Mouse (Mus musculus): ENCODE results near the gene Cfap61.

Gene Cfap61

GRCm38 (mm10) chr2:146089157-146089692 lies 154.6 kb downstream of the Cfap61 start:
- DNase-seq = no peak

DNA sequence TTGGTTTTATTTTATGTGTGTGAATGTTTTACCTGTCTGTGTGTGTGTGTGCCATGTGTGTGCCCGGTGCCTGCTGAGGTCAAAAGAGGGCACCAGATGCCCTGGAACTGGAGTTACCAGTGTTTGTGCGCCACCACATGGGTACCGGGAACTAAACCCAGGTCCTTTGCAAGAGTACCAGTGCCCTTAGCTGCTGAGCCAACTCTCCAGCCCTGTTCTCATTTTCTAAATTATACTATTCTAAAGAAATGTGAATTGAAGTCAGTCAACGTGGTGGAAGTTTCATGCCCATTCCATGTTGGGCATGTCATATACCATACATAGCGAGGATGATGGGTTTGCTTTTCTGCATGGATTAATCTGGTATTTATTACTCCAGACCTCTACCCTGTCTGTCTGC lies 162.9 kb downstream of the Cfap61 start:
- DNase-seq = no peak

- no peak for DNase-seq
Measured at GRCm38 (mm10) chr2:146098853-146099717, 164.5 kb downstream of the Cfap61 start.

DNA sequence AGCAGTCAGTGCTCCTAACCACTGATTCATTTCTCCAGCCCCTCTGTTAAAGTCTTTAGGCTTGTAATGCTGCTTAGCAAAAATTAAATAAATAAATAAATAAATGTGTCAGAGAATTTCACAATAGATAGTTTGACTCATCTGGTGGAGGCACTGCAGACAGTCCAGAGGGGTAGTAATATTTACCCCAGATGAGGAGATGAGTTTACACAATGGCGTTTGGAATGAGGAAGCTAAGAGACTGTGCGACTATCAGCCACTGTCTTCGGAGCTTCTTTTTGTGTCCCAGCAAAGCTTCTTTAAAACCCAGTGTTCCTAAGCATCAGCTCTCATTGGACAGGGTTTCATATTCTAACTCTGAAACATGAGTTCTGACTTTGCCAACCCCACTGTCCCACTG lies 165.3 kb downstream of the Cfap61 start:
- no peak for DNase-seq

- DNase-seq = no peak
Measured at GRCm38 (mm10) chr2:146100489-146101060, 166.0 kb downstream of the Cfap61 start.

DNA sequence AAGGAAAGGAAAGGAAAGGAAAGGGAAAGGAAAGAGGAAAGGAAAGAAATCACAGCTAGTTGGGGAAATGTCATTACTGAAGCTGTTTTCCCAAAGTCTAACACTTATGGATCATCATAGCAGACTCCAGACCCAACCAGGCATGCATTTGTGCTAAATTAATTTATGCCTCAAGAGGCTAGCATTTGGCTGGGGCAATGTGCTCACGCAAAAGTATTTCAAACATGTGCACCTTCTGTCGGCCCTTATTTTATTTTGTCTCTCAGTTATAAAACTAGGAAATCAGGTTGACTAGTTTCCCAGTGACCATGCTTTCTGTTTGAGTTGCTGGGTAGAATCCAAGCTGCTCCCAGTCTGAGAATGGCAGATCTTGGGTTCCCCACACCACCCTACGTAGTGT lies 168.0 kb downstream of the Cfap61 start:
- DNase-seq = no peak

DNA sequence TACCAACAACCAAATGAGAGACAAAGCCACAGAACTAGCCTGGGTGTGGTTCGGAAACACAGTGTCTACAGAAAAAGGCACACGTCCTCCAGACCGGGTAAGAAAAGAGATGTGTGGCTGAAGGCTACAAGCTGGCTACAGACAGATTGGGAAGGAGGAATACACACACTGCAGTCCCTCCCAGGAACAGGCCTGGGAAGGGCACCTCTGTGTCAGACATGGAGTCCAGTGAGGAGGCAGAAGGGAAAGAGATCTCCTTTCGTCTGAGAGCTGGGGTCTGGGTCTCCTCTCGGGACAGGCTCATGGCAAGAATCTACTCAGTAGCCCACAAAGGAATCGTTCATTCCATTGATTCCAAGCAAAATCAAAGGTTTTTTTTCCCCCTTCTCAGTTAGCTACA lies 170.8 kb downstream of the Cfap61 start:
- no peak for DNase-seq

DNA sequence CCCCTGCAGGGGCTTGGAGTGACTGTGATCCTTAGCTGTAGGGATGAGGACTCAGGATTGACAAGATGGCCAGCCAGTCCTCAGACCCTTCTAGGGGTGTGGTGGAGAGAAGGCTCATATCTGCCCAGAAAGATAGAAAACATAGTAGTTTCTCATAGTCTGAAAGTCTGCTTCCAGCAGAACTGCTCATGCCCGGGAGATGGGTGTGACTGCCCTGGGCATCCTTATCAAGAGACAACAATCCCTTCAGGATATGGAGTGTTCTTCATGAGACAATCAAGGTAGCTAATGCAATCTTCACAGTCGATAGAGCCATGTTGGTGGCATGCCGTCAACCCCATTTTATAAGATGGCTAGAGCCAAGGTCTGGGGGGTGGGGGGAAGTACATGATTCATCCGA lies 173.4 kb downstream of the Cfap61 start:
- DNase-seq = no peak

DNA sequence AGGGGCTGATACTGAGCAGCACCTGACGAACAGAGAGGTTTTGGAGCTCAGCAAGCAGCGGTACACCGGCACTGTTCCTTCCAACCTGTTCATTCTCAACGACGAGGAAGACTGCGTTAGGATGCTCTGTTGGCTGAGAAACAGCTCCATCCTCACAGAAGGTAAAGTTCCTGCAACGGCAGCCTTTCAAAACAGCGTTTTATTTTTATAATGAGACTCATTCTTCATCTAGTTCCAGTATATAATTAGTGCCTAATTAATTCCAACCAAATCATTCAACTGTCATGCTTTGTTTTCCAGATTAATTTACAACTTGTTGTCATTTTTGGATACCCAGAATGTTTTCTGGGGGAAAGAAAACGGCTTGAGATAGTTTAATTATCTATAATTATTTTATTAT lies 175.3 kb downstream of the Cfap61 start:
- no peak for DNase-seq

DNA sequence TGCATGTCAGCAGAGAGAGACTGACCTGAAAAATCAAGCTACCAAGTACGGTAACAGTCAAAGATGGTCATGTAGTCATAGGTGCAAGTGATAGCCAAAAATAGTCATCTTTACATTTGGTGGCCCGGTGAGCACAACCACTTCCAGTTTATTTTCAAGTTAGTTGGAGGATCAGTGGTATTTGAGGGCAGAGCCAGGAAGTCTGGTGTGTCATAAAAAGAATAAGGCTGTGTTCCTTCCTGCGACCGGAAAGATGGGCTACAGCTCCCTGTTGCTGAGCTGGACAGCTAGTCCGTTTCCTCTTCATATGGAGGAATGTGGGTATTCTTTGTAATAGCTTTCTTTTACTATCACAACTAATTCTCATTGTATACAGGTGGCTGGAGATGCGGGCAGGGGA lies 181.7 kb downstream of the Cfap61 start:
- no peak for DNase-seq

DNA sequence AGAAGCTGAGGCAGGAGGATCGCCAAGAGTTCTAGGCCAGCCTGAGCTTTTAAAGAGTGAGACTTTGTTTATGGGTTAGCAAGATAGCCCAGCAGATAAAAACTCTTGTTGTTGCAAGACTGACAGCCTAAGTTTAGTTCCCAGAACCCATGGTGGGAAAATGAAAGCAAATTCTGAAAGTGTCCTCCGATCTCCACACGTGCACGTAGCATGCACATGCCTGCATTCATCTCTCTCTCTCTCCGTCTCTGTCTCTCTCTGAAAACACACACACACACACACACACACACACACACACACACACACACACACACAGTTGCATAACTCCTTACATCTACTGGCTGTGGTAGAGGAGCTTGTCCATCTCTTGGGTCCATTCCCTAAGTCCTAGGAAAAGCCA lies 182.1 kb downstream of the Cfap61 start:
- DNase-seq = no peak

GRCm38 (mm10) chr2:146117191-146117914 lies 182.8 kb downstream of the Cfap61 start:
- no peak for DNase-seq

DNA sequence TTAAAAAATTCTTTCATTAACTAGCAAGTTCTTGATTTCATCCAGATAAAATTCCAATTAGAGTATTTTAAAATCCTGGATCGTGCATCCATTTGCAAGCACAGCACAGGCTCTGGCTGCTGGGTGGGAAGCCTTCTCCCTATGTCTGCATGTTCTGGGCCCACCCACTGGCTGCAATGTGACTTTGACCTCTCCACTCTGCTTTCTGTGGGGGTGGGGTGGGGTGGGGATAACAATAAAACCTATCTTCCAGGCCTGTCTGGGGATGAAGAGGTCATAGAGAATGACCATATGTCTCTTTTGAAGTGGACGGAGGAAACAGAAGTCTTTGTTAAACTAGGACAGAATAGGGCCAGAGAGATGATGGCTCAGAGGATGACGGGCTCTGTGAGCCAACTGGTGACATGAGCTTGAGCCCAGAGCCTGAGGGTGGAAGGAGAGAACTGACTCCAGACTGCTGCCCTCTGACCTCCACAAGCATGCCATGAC lies 183.4 kb downstream of the Cfap61 start:
- no peak for DNase-seq

GRCm38 (mm10) chr2:146121551-146121950 lies 187.0 kb downstream of the Cfap61 start:
- DNase-seq = no peak

GRCm38 (mm10) chr2:146125129-146125528 lies 190.5 kb downstream of the Cfap61 start:
- no peak for DNase-seq

DNA sequence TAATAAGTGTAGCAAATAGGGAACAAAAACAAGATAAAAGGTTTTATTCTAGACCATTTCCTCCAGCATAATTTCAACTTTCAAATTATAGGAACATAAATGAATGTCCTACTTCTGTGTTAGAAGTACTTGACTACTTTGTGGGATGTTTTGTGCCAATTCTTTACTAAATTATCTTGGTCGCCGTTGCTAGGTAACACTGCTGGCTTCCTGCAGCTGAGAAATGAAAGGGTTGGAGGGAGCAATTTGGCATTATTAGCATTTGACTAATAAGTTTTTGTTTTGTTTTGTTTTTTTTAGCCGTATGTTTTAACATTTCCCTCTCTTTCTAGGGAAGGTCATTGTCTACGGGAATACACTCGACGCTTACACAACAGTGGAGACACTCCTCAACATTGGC lies 194.0 kb downstream of the Cfap61 start:
- no peak for DNase-seq

DNA sequence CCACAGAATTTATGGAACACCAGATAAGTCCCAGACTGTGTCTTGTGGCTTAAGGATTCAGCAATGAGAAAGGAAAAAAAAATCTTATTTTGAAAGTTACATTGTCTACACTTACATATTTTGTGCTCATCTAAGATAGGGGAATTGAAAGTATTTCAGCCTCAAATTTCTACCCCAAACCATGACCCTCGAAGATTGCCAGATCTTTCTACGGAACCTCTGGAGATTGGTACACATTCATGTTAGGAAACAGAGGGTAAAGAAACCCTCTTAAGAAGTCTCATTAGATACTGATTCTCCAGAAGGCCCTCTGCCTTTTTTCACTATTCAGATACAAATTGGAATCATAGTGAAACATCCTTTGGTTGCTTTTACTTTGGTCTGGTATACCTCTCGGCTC lies 195.9 kb downstream of the Cfap61 start:
- DNase-seq = no peak

- no peak for DNase-seq
Measured at GRCm38 (mm10) chr2:146134275-146134674, 199.7 kb downstream of the Cfap61 start.

DNA sequence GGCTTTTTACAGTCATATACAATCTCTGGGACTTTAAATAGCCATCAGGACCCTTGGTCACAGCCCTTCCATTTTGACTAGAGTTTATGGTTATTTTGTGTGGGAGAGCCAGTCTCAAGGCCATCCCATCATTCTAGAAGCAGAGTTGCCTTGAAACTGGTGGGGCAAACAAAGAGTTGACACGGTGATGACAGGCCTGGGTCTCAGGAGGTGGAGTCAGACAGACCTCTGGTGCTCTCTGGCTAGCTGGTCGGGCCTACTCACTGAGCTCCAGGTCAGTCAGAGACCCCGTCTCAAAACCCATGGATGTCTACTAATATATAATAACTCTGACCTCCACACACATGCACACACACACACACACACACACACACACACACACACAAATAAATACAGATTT lies 206.1 kb downstream of the Cfap61 start:
- no peak for DNase-seq

- no peak for DNase-seq
Measured at GRCm38 (mm10) chr2:146147306-146147705, 212.7 kb downstream of the Cfap61 start.

- no peak for DNase-seq
Measured at GRCm38 (mm10) chr2:146147801-146148200, 213.2 kb downstream of the Cfap61 start.

- no peak for DNase-seq
Measured at GRCm38 (mm10) chr2:146149206-146149974, 214.8 kb downstream of the Cfap61 start.

All from kidney, adult 11 months (tissue).